Mouse (Mus musculus): ENCODE measurements around the gene Tcf21.

Tcf21 gene

GRCm38 (mm10) chr10:22819871-22820590 is at the start of gene Tcf21:
Gene Tcf21, minus strand, starts transcription at chr10:22820174.
- DNase-seq (ENCODE audit: low read depth) = no peak

- no peak for DNase-seq (ENCODE audit: low read depth)
Observed at GRCm38 (mm10) chr10:22868386-22868918, 48.5 kb upstream of the Tcf21 start.

GRCm38 (mm10) chr10:22867210-22867609 is 47.2 kb upstream of the Tcf21 start:
- DNase-seq (ENCODE audit: low read depth) = no peak

GRCm38 (mm10) chr10:22858111-22858510 is 38.1 kb upstream of the Tcf21 start:
- no peak for DNase-seq (ENCODE audit: low read depth)

GRCm38 (mm10) chr10:22854330-22854729 is 34.4 kb upstream of the Tcf21 start:
- DNase-seq (ENCODE audit: low read depth) = no peak

GRCm38 (mm10) chr10:22845351-22845750 is 25.4 kb upstream of the Tcf21 start:
- DNase-seq (ENCODE audit: low read depth) = no peak

GRCm38 (mm10) chr10:22844731-22845130 is 24.8 kb upstream of the Tcf21 start:
- no peak for DNase-seq (ENCODE audit: low read depth)

- no peak for DNase-seq (ENCODE audit: low read depth)
Observed at GRCm38 (mm10) chr10:22843440-22844361, 23.7 kb upstream of the Tcf21 start.

- DNase-seq (ENCODE audit: low read depth) = no peak
Observed at GRCm38 (mm10) chr10:22842781-22843439, 22.9 kb upstream of the Tcf21 start.

GRCm38 (mm10) chr10:22842113-22842512 is 22.1 kb upstream of the Tcf21 start:
- no peak for DNase-seq (ENCODE audit: low read depth)

- DNase-seq (ENCODE audit: low read depth) = no peak
Observed at GRCm38 (mm10) chr10:22826244-22826643, 6.3 kb upstream of the Tcf21 start.

- no peak for DNase-seq (ENCODE audit: low read depth)
Observed at GRCm38 (mm10) chr10:22822896-22823295, 2.9 kb upstream of the Tcf21 start.

GRCm38 (mm10) chr10:22822486-22822885 is 2.5 kb upstream of the Tcf21 start:
- DNase-seq (ENCODE audit: low read depth) = no peak

- no peak for DNase-seq (ENCODE audit: low read depth)
Observed at GRCm38 (mm10) chr10:22821709-22822108, 1.7 kb upstream of the Tcf21 start.

- no peak for DNase-seq (ENCODE audit: low read depth)
Observed at GRCm38 (mm10) chr10:22821267-22821666, 1.3 kb upstream of the Tcf21 start.

GRCm38 (mm10) chr10:22820841-22821240 is 867 bp upstream of the Tcf21 start:
- DNase-seq (ENCODE audit: low read depth) = no peak

GRCm38 (mm10) chr10:22819239-22819870 is 619 bp downstream of the Tcf21 start:
- no peak for DNase-seq (ENCODE audit: low read depth)

GRCm38 (mm10) chr10:22818600-22819238 is 1.3 kb downstream of the Tcf21 start:
- no peak for DNase-seq (ENCODE audit: low read depth)

GRCm38 (mm10) chr10:22817976-22818375 is 2.0 kb downstream of the Tcf21 start:
- no peak for DNase-seq (ENCODE audit: low read depth)

- no peak for DNase-seq (ENCODE audit: low read depth)
Observed at GRCm38 (mm10) chr10:22817561-22817960, 2.4 kb downstream of the Tcf21 start.

GRCm38 (mm10) chr10:22816237-22816762 is 3.7 kb downstream of the Tcf21 start:
- DNase-seq (ENCODE audit: low read depth) = no peak
